Mouse (Mus musculus) heart, embryonic 12.5 days (tissue): Measurements from ENCODE around the gene Wscd2. TPM values are rescaled to one million over a fixed set of nuclear protein-coding genes. Genes with fewer than 3 reads are reported as not detected.

Experiments used
- ATAC-seq: fragments of 200-750 bp; cut with Nextera tagmentation; 2 replicates; pipeline ENCODE4 v1.8.0; 2017; ENCODE audit warnings: moderate TSS enrichment, moderate library complexity; ENCODE audit not compliant: insufficient number of reproducible peaks, low FRiP score
- H3K27ac ChIP-seq: fragments of 300-500 bp; sonication (generic); 2 replicates; pipeline ENCODE4 v1.5.1; 2016; ENCODE audit warnings: mild to moderate bottlenecking, moderate library complexity; ENCODE audit not compliant: poor library complexity, severe bottlenecking
- H3K27me3 ChIP-seq: fragments of 300-500 bp; sonication (generic); replicated peaks from 2 replicates; pipeline ENCODE4 v1.6.1; 2016; ENCODE audit warnings: mild to moderate bottlenecking, moderate library complexity
- H3K36me3 ChIP-seq: fragments of 300-500 bp; sonication (generic); 2 replicates; pipeline ENCODE4 v1.6.1; 2016; ENCODE audit warnings: mild to moderate bottlenecking, moderate library complexity
- H3K4me1 ChIP-seq: fragments of 300-500 bp; sonication (generic); replicated peaks from 2 replicates; pipeline ENCODE4 v1.6.1; 2016; ENCODE audit warnings: mild to moderate bottlenecking
- H3K4me2 ChIP-seq: fragments of 300-500 bp; sonication (generic); 2 replicates; pipeline ENCODE4 v1.6.1; 2016; ENCODE audit warnings: mild to moderate bottlenecking, moderate library complexity
- H3K4me3 ChIP-seq: fragments of 300-500 bp; sonication (generic); 2 replicates; pipeline ENCODE4 v1.5.1; 2016; ENCODE audit warnings: mild to moderate bottlenecking
- H3K9ac ChIP-seq: fragments of 300-500 bp; sonication (generic); 2 replicates; pipeline ENCODE4 v1.6.1; 2016; ENCODE audit warnings: mild to moderate bottlenecking, moderate library complexity
- H3K9me3 ChIP-seq: fragments of 300-500 bp; sonication (generic); replicated peaks from 2 replicates; pipeline ENCODE4 v1.6.1; 2016; ENCODE audit warnings: mild to moderate bottlenecking, moderate library complexity
- WGBS: fragments of 180-500 bp; shearing (Covaris S2); methylation state at CpG from one replicate; pipeline ENCODE4 v1.1.7; 2016; 5-methylcytosine and 5-hydroxymethylcytosine counted together
- polyA plus RNA-seq: library from polyadenylated mRNA; unstranded; fragments of >200 nt; fragmentation: Nextera tagmentation; extraction: Ambion mirVana; gene quantifications from 2 replicates; pipeline ENCODE4 v1.2.1, GENCODE M21; 2016

Wscd2 gene
- polyA plus RNA-seq, 1 experiment from 2014 or later = 5.4 TPM

GRCm38 (mm10) chr5:113555684-113556083 lies 65.6 kb downstream of the Wscd2 start:
- Histone ChIP-seq H3K36me3 (no peaks in the 10 kb centered on the region), H3K9me3 (no peaks in the 10 kb centered on the region), H3K27me3 (peaks cover 41% of the 10 kb centered on the region), H3K27ac (no peak overlapping the region), H3K4me3 (no peak overlapping the region), H3K9ac (no peak overlapping the region), H3K4me2 (no peak overlapping the region), H3K4me1 (0 out of 2 replicates have a peak, but pooled peaks cover 5% of the 10 kb centered on the region)
- ATAC-seq = no peak
- WGBS = 64% methylated on average over 2 of the region's 2 CpGs

- H3K4me3 ChIP-seq = no peak overlapping the region
- H3K9ac ChIP-seq = no peak overlapping the region
- no peak for ATAC-seq
- 0 out of 2 replicates have a peak, but pooled peaks cover 3% of the 10 kb centered on the region for H3K4me1 ChIP-seq
- H3K4me2 ChIP-seq = no peak overlapping the region
- no peak overlapping the region for H3K27ac ChIP-seq
- peaks cover 17% of the 10 kb centered on the region for H3K27me3 ChIP-seq
- no peaks in the 10 kb centered on the region for H3K36me3 ChIP-seq
- H3K9me3 ChIP-seq = no peaks in the 10 kb centered on the region
- 89% methylated on average over 8 of the region's 8 CpGs for WGBS
Observed at GRCm38 (mm10) chr5:113558065-113558464, 67.9 kb downstream of the Wscd2 start.

- ATAC-seq = no peak
- Histone ChIP-seq H3K27ac (no peak overlapping the region), H3K4me3 (no peak overlapping the region), H3K9me3 (no peaks in the 10 kb centered on the region), H3K9ac (no peak overlapping the region), H3K4me1 (0 out of 2 replicates have a peak, but pooled peaks cover 3% of the 10 kb centered on the region), H3K27me3 (peaks cover 7% of the 10 kb centered on the region; the same call in 1 of the 2 replicates), H3K4me2 (no peak overlapping the region), H3K36me3 (no peaks in the 10 kb centered on the region)
- 58% methylated on average over 5 of the region's 5 CpGs for WGBS
Observed at GRCm38 (mm10) chr5:113559627-113560026, 69.5 kb downstream of the Wscd2 start.

GRCm38 (mm10) chr5:113564463-113564862 lies 74.3 kb downstream of the Wscd2 start:
- ATAC-seq = no peak
- Histone ChIP-seq H3K4me3 (no peak overlapping the region), H3K9ac (no peak overlapping the region), H3K9me3 (0 out of 2 replicates have a peak, but pooled peaks cover under 1% of the 10 kb centered on the region), H3K36me3 (no peaks in the 10 kb centered on the region), H3K27me3 (no peaks in the 10 kb centered on the region; the same call in 1 of the 2 replicates), H3K4me1 (0 out of 2 replicates have a peak, but pooled peaks cover 1% of the 10 kb centered on the region), H3K27ac (no peak overlapping the region), H3K4me2 (no peak overlapping the region)
- WGBS = 13% methylated on average over 4 of the region's 4 CpGs

GRCm38 (mm10) chr5:113565101-113565854 lies 75.1 kb downstream of the Wscd2 start:
- 73% methylated on average over 10 of the region's 10 CpGs for WGBS
- H3K9me3 ChIP-seq = peaks cover 6% of the 10 kb centered on the region

GRCm38 (mm10) chr5:113565858-113566257 lies 75.7 kb downstream of the Wscd2 start:
- Histone ChIP-seq H3K36me3 (no peaks in the 10 kb centered on the region), H3K4me1 (no peaks in the 10 kb centered on the region), H3K9me3 (peaks cover 6% of the 10 kb centered on the region), H3K4me3 (no peak overlapping the region), H3K27me3 (no peaks in the 10 kb centered on the region; the same call in 1 of the 2 replicates), H3K27ac (no peak overlapping the region), H3K9ac (no peak overlapping the region), H3K4me2 (no peak overlapping the region)
- no peak for ATAC-seq
- 69% methylated on average over 12 of the region's 12 CpGs for WGBS

More at GRCm38 (mm10) chr5:113565101-113565854, 75.1 kb downstream of the Wscd2 start:
- Histone ChIP-seq H3K27ac (no peak overlapping the region), H3K36me3 (no peaks in the 10 kb centered on the region), H3K4me2 (no peak overlapping the region), H3K4me3 (no peak overlapping the region), H3K4me1 (no peaks in the 10 kb centered on the region), H3K27me3 (no peaks in the 10 kb centered on the region; the same call in 1 of the 2 replicates), H3K9ac (no peak overlapping the region)
- ATAC-seq = no peak

- Histone ChIP-seq H3K4me3 (no peak overlapping the region), H3K9ac (no peak overlapping the region), H3K27me3 (peaks cover 5% of the 10 kb centered on the region; the same call in 1 of the 2 replicates), H3K27ac (no peak overlapping the region), H3K4me2 (no peak overlapping the region), H3K4me1 (no peaks in the 10 kb centered on the region), H3K36me3 (no peaks in the 10 kb centered on the region; the same call in 1 of the 2 replicates), H3K9me3 (peaks cover 6% of the 10 kb centered on the region)
- no peak for ATAC-seq
- WGBS = 35% methylated on average over 7 of the region's 7 CpGs
Observed at GRCm38 (mm10) chr5:113570056-113570717, 80.1 kb downstream of the Wscd2 start.

- Histone ChIP-seq H3K36me3 (no peaks in the 10 kb centered on the region; the same call in 1 of the 2 replicates), H3K27me3 (peaks cover 4% of the 10 kb centered on the region; the same call in 1 of the 2 replicates), H3K27ac (no peak overlapping the region), H3K4me2 (no peak overlapping the region), H3K4me3 (no peak overlapping the region), H3K4me1 (no peaks in the 10 kb centered on the region), H3K9ac (no peak overlapping the region), H3K9me3 (no peaks in the 10 kb centered on the region)
- 75% methylated on average over 7 of the region's 7 CpGs for WGBS
- ATAC-seq = no peak
Observed at GRCm38 (mm10) chr5:113577555-113577954, 87.4 kb downstream of the Wscd2 start.

GRCm38 (mm10) chr5:113578428-113578827 lies 88.3 kb downstream of the Wscd2 start:
- Histone ChIP-seq H3K27me3 (peaks cover 4% of the 10 kb centered on the region; the same call in 1 of the 2 replicates), H3K9me3 (no peaks in the 10 kb centered on the region), H3K4me2 (no peak overlapping the region), H3K4me1 (no peaks in the 10 kb centered on the region), H3K4me3 (no peak overlapping the region), H3K9ac (no peak overlapping the region), H3K27ac (no peak overlapping the region), H3K36me3 (no peaks in the 10 kb centered on the region; the same call in 1 of the 2 replicates)
- ATAC-seq = no peak
- 92% methylated on average over 6 of the region's 6 CpGs for WGBS

- no peaks in the 10 kb centered on the region; the same call in 1 of the 2 replicates for H3K36me3 ChIP-seq
- 94% methylated on average over 4 of the region's 4 CpGs for WGBS
- no peak overlapping the region for H3K27ac ChIP-seq
- H3K4me3 ChIP-seq = no peak overlapping the region
- H3K4me1 ChIP-seq = no peaks in the 10 kb centered on the region
- no peaks in the 10 kb centered on the region for H3K9me3 ChIP-seq
- H3K27me3 ChIP-seq = peaks cover 4% of the 10 kb centered on the region; the same call in 1 of the 2 replicates
- no peak for ATAC-seq
- no peak overlapping the region for H3K4me2 ChIP-seq
- H3K9ac ChIP-seq = no peak overlapping the region
Observed at GRCm38 (mm10) chr5:113579128-113579527, 89.0 kb downstream of the Wscd2 start.

GRCm38 (mm10) chr5:113580248-113580647 lies 90.1 kb downstream of the Wscd2 start:
- Histone ChIP-seq H3K4me2 (no peak overlapping the region), H3K36me3 (no peaks in the 10 kb centered on the region), H3K27me3 (peaks cover 4% of the 10 kb centered on the region; the same call in 1 of the 2 replicates), H3K9me3 (no peaks in the 10 kb centered on the region), H3K9ac (no peak overlapping the region), H3K4me1 (no peaks in the 10 kb centered on the region), H3K27ac (no peak overlapping the region), H3K4me3 (no peak overlapping the region)
- ATAC-seq = no peak
- WGBS = 44% methylated on average over 8 of the region's 8 CpGs
